Mouse (Mus musculus): ENCODE data around the gene Syf2. TPM values are rescaled to one million over a fixed set of nuclear protein-coding genes. Genes with fewer than 3 reads are reported as not detected.

The Syf2 gene
- polyA plus RNA-seq, 2 experiments, result 42.9 to 52.6 TPM

- H3K9me3 ChIP-seq (ENCODE audit: control insufficient read depth, low read length), result no peaks in the 10 kb centered on the region
- H3K36me3 ChIP-seq (replicated peaks; ENCODE audit: control insufficient read depth, insufficient read depth, low read depth), result no peaks in the 10 kb centered on the region
- ATAC-seq (ENCODE audit: insufficient read depth) (peak; percentile 37; the same call in 1 of the 2 replicates), DNase-seq (ENCODE audit: low read depth in 3 of 3, low spot score in 3 of 3) (no peak)
- no peak overlapping the region; the same call in 1 of the 2 replicates for H3K9ac ChIP-seq (replicated peaks)
- no peak overlapping the region for H3K4me3 ChIP-seq (ENCODE audit: insufficient read depth in 1 of 2, low read depth in 2 of 2, low read length in 2 of 2)
- TF ChIP-seq EP300 (IDR thresholded peaks at IDR 0.05; ENCODE audit: low read depth) (no peak), CTCF (IDR thresholded peaks at IDR 0.05; ENCODE audit: low read depth) (no peak)
- no peak overlapping the region for H3K4me2 ChIP-seq (ENCODE audit: low read depth)
- H3K27me3 ChIP-seq (ENCODE audit: control insufficient read depth, insufficient read depth, low read length), result no peaks in the 10 kb centered on the region
- no peak overlapping the region for H3K27ac ChIP-seq
- H3K4me1 ChIP-seq (replicated peaks; ENCODE audit: control insufficient read depth in 2 of 2, insufficient read depth in 2 of 2, low read length in 1 of 2), result peaks cover 14 to 18% of the 10 kb centered on the region in 2 experiments
- WGBS (ENCODE audit: insufficient replicate concordance), result 67% methylated on average over 18 of the region's 18 CpGs
These were observed 37.9 kb downstream of the Syf2 start for GRCm38 (mm10) chr4:134968605-134968976.

- H3K4me1 ChIP-seq (replicated peaks; ENCODE audit: control insufficient read depth in 2 of 2, insufficient read depth in 2 of 2, low read length in 1 of 2), result peaks cover 2 to 4% of the 10 kb centered on the region in 2 experiments
- no peak for TF ChIP-seq EP300 (IDR thresholded peaks at IDR 0.05; ENCODE audit: low read depth)
- peak; percentile 74 for TF ChIP-seq CTCF (IDR thresholded peaks at IDR 0.05; ENCODE audit: low read depth)
- ATAC-seq (ENCODE audit: insufficient read depth), result no peak
- no peak overlapping the region for H3K9ac ChIP-seq (replicated peaks)
- H3K4me2 ChIP-seq (ENCODE audit: low read depth), result no peak overlapping the region
- H3K4me3 ChIP-seq (ENCODE audit: insufficient read depth in 1 of 2, low read depth in 2 of 2, low read length in 2 of 2), result no peak overlapping the region
- WGBS (ENCODE audit: insufficient replicate concordance), result 62% methylated on average over 14 of the region's 14 CpGs
- no peaks in the 10 kb centered on the region for H3K9me3 ChIP-seq (ENCODE audit: control insufficient read depth, low read length)
- no peaks in the 10 kb centered on the region for H3K36me3 ChIP-seq (replicated peaks; ENCODE audit: control insufficient read depth, insufficient read depth, low read depth)
- no peak for DNase-seq (ENCODE audit: low read depth in 3 of 3, low spot score in 3 of 3)
- no peak overlapping the region for H3K27ac ChIP-seq
- H3K27me3 ChIP-seq (ENCODE audit: control insufficient read depth, insufficient read depth, low read length), result no peaks in the 10 kb centered on the region
These were observed 44.7 kb downstream of the Syf2 start for GRCm38 (mm10) chr4:134975261-134975928.

- H3K27me3 ChIP-seq (ENCODE audit: control insufficient read depth, insufficient read depth, low read length), result no peaks in the 10 kb centered on the region
- no peak overlapping the region for H3K4me3 ChIP-seq (ENCODE audit: insufficient read depth in 1 of 2, low read depth in 2 of 2, low read length in 2 of 2)
- H3K9ac ChIP-seq (replicated peaks), result no peak overlapping the region
- DNase-seq (ENCODE audit: low read depth in 3 of 3, low spot score in 3 of 3) (no peak), ATAC-seq (ENCODE audit: insufficient read depth) (no peak)
- H3K27ac ChIP-seq, result no peak overlapping the region
- H3K36me3 ChIP-seq (replicated peaks; ENCODE audit: control insufficient read depth, insufficient read depth, low read depth), result no peaks in the 10 kb centered on the region
- WGBS (ENCODE audit: insufficient replicate concordance), result 86% methylated on average over 4 of the region's 4 CpGs
- H3K9me3 ChIP-seq (ENCODE audit: control insufficient read depth, low read length), result no peaks in the 10 kb centered on the region
- H3K4me1 ChIP-seq (replicated peaks; ENCODE audit: control insufficient read depth in 2 of 2, insufficient read depth in 2 of 2, low read length in 1 of 2), result peaks cover 8 to 9% of the 10 kb centered on the region in 2 experiments
- no peak for TF ChIP-seq EP300 (IDR thresholded peaks at IDR 0.05; ENCODE audit: low read depth)
- TF ChIP-seq CTCF (IDR thresholded peaks at IDR 0.05; ENCODE audit: low read depth), result no peak
- H3K4me2 ChIP-seq (ENCODE audit: low read depth), result no peak overlapping the region
These were observed 45.2 kb downstream of the Syf2 start for GRCm38 (mm10) chr4:134975929-134976308.

GRCm38 (mm10) chr4:134978930-134979329 lies 48.2 kb downstream of the Syf2 start:
- Histone ChIP-seq H3K27ac (no peak overlapping the region), H3K4me3 (ENCODE audit: insufficient read depth in 1 of 2, low read depth in 2 of 2, low read length in 2 of 2) (no peak overlapping the region), H3K9me3 (ENCODE audit: control insufficient read depth, low read length) (no peaks in the 10 kb centered on the region; the same call in none of the 2 replicates), H3K9ac (replicated peaks) (no peak overlapping the region), H3K4me1 (replicated peaks; ENCODE audit: control insufficient read depth in 2 of 2, insufficient read depth in 2 of 2, low read length in 1 of 2) (peaks cover 33 to 38% of the 10 kb centered on the region in 2 experiments), H3K27me3 (ENCODE audit: control insufficient read depth, insufficient read depth, low read length) (no peaks in the 10 kb centered on the region), H3K36me3 (replicated peaks; ENCODE audit: control insufficient read depth, insufficient read depth, low read depth) (no peaks in the 10 kb centered on the region), H3K4me2 (ENCODE audit: low read depth) (no peak overlapping the region)
- TF ChIP-seq EP300 (IDR thresholded peaks at IDR 0.05; ENCODE audit: low read depth), result no peak
- no peak for TF ChIP-seq CTCF (IDR thresholded peaks at IDR 0.05; ENCODE audit: low read depth)
- WGBS (ENCODE audit: insufficient replicate concordance), result 80% methylated on average over 8 of the region's 8 CpGs
- DNase-seq (ENCODE audit: low read depth in 3 of 3, low spot score in 3 of 3) (no peak), ATAC-seq (ENCODE audit: insufficient read depth) (no peak)

GRCm38 (mm10) chr4:134981959-134982431 lies 51.3 kb downstream of the Syf2 start:
- DNase-seq (ENCODE audit: low read depth in 3 of 3, low spot score in 3 of 3) (peak; percentile 90 to 92 (median 91)), ATAC-seq (ENCODE audit: insufficient read depth) (peak; percentile 99)
- no peak for TF ChIP-seq CTCF (IDR thresholded peaks at IDR 0.05; ENCODE audit: low read depth)
- TF ChIP-seq EP300 (IDR thresholded peaks at IDR 0.05; ENCODE audit: low read depth), result peak; percentile 97
- Histone ChIP-seq H3K4me1 (replicated peaks; ENCODE audit: control insufficient read depth in 2 of 2, insufficient read depth in 2 of 2, low read length in 1 of 2) (peaks cover 34 to 44% of the 10 kb centered on the region in 2 experiments), H3K9ac (replicated peaks) (peak overlapping the region; percentile 68), H3K27ac (peak overlapping the region; percentile 98), H3K27me3 (ENCODE audit: control insufficient read depth, insufficient read depth, low read length) (no peaks in the 10 kb centered on the region), H3K36me3 (replicated peaks; ENCODE audit: control insufficient read depth, insufficient read depth, low read depth) (no peaks in the 10 kb centered on the region), H3K4me3 (ENCODE audit: insufficient read depth in 1 of 2, low read depth in 2 of 2, low read length in 2 of 2) (peak overlapping the region in 1 of 2 experiments; percentile 29; a peak in 1 of 4 replicates), H3K4me2 (ENCODE audit: low read depth) (peak overlapping the region; percentile 71), H3K9me3 (ENCODE audit: control insufficient read depth, low read length) (no peaks in the 10 kb centered on the region; the same call in none of the 2 replicates)
- WGBS (ENCODE audit: insufficient replicate concordance), result 13% methylated on average over 7 of the region's 7 CpGs
